Mouse (Mus musculus) C2C12 (cell line): Measurements from ENCODE around the gene Hoxa9. TPM values are rescaled to one million over a fixed set of nuclear protein-coding genes. Genes with fewer than 3 reads are reported as not detected.

Experiments
- H3K27me3 ChIP-seq: one replicate; pipeline ENCODE4 v1.6.1; 2011; ENCODE audit not compliant: control insufficient read depth, insufficient read depth, insufficient read length
- H3K36me3 ChIP-seq: one replicate; pipeline ENCODE4 v1.6.1; 2011; ENCODE audit not compliant: control insufficient read depth, insufficient read depth
- H3K4me3 ChIP-seq: one replicate; pipeline ENCODE4 v1.5.1; 2011; ENCODE audit warnings: mild to moderate bottlenecking, control low read depth; ENCODE audit not compliant: poor library complexity, insufficient read depth, severe bottlenecking
- H3K79me2 ChIP-seq: one replicate; pipeline ENCODE4 v1.6.1; 2011; ENCODE audit not compliant: control insufficient read depth, insufficient read depth
- H3K79me3 ChIP-seq: one replicate; pipeline ENCODE4 v1.6.1; 2011; ENCODE audit warnings: low read depth, control low read depth
- H3ac ChIP-seq: one replicate; pipeline ENCODE3; 2011; ENCODE audit warnings: low read depth; ENCODE audit not compliant: control insufficient read depth, insufficient read length
- CEBPB ChIP-seq: IDR thresholded peaks from one replicate; pipeline ENCODE4 v1.6.1; 2011; ENCODE audit warnings: low read depth, mild to moderate bottlenecking, control low read depth, moderate library complexity
- CTCF ChIP-seq: IDR thresholded peaks from one replicate; pipeline ENCODE4 v1.5.1; 2011; ENCODE audit not compliant: control insufficient read depth, insufficient read depth, insufficient read length
- FOSL1 ChIP-seq: IDR thresholded peaks from one replicate; pipeline ENCODE4 v1.8.0; 2011; ENCODE audit warnings: mild to moderate bottlenecking, low read length; ENCODE audit not compliant: poor library complexity, insufficient read depth, severe bottlenecking
- MAX ChIP-seq: IDR thresholded peaks from one replicate; pipeline ENCODE4 v1.6.1; 2011; ENCODE audit warnings: mild to moderate bottlenecking, control low read depth
- MYOD1 ChIP-seq: IDR thresholded peaks from one replicate; pipeline ENCODE4 v1.6.1; 2011; ENCODE audit warnings: low read depth; ENCODE audit not compliant: control insufficient read depth, insufficient read length
- MYOG ChIP-seq: IDR thresholded peaks from one replicate; pipeline ENCODE4 v1.6.1; 2011; ENCODE audit not compliant: control insufficient read depth, insufficient read length; ENCODE audit errors: extremely low read depth
- USF1 ChIP-seq: IDR thresholded peaks from one replicate; pipeline ENCODE4 v1.6.1; 2011; ENCODE audit warnings: low read depth, mild to moderate bottlenecking, control low read depth, moderate library complexity
- polyA plus RNA-seq: library from polyadenylated mRNA; unstranded; fragments of >200 nt; fragmentation: generic; extraction: Trizol; gene quantifications from one replicate; pipeline ENCODE4 v1.2.1, GENCODE M21; 2012; ENCODE audit warnings: missing spikeins

Gene Hoxa9
- polyA plus RNA-seq, 1 experiment, result 19.3 TPM

DNA sequence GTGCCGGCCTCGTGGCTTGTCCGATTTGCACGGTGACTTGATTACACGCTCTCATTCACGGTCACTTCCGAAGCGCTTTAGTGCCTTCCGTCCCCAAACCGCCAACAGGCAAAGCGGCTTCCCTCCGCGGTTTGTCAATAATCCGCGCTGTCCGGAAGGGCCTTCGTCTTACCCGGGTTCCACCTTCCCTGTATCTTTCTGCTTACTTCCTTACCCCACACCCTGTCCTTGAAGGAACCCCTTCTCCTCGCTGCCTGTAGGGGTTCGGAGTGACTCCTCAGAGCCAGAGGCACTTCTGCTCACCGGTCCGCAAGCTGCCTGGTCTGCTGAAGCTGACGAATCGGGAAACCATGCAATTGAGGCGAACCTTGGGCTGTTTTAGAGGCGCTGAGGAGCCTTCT lies 15.5 kb upstream of the Hoxa9 start:
- Histone ChIP-seq H3K79me2 (peaks cover 99% of the 10 kb centered on the region), H3ac (peak overlapping the region; percentile 37), H3K4me3 (peak overlapping the region; percentile 75), H3K27me3 (no peaks in the 10 kb centered on the region), H3K36me3 (peaks cover 17% of the 10 kb centered on the region), H3K79me3 (peaks cover 72% of the 10 kb centered on the region)
- peak; percentile 42 for TF ChIP-seq MAX
- no peak for TF ChIP-seq MYOG

DNA sequence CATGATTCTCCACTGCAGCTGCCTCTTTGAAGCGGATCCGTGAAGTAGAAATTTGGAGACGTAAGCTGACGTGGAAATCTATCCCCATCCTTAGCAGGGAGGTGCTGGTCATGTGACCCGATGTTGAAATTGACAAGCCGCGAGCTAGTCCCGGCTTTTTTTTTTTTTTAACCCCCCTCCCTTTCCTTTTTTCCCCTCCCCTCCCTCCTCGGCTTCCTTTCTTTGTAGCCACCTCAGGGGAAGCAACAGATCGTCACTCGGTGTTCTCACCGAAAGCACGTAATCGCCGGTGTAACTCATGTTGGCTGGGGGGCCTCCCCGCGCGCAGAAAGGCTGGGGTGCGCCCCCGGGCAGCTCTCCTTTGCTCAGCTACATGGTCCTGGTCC lies 14.9 kb upstream of the Hoxa9 start, which contains the start of gene Hoxa11:
Hoxa11 (minus strand) TSS at position 54 of the 386 bp plus-strand sequence.
- Histone ChIP-seq H3K79me2 (peaks cover 100% of the 10 kb centered on the region), H3K36me3 (peaks cover 17% of the 10 kb centered on the region), H3K27me3 (no peaks in the 10 kb centered on the region)

GRCm38 (mm10) chr6:52245040-52245756 lies 14.3 kb upstream of the Hoxa9 start:
- Histone ChIP-seq H3ac (peak overlapping the region; percentile 91), H3K36me3 (peaks cover 13% of the 10 kb centered on the region), H3K79me3 (peaks cover 68% of the 10 kb centered on the region), H3K4me3 (peak overlapping the region; percentile 75), H3K27me3 (no peaks in the 10 kb centered on the region), H3K79me2 (peaks cover 100% of the 10 kb centered on the region)
- TF ChIP-seq CTCF, result no peak
- TF ChIP-seq USF1, result no peak
- no peak for TF ChIP-seq MAX
- TF ChIP-seq MYOD1, result no peak
- no peak for TF ChIP-seq MYOG
- TF ChIP-seq FOSL1, result no peak
- no peak for TF ChIP-seq CEBPB

More for the DNA sequence above, 14.9 kb upstream of the Hoxa9 start, which contains the start of gene Hoxa11:
- no peak for TF ChIP-seq MAX
- no peak for TF ChIP-seq FOSL1
- TF ChIP-seq CEBPB, result peak; percentile 84
- no peak for TF ChIP-seq CTCF
- TF ChIP-seq USF1, result peak; percentile 97
- TF ChIP-seq MYOD1, result no peak
- Histone ChIP-seq H3K4me3 (peak within 1 kb of the TSS; percentile 75), H3ac (peak within 1 kb of the TSS; percentile 91), H3K79me3 (peaks cover 72% of the 10 kb centered on the region)

GRCm38 (mm10) chr6:52244471-52245039 lies 13.7 kb upstream of the Hoxa9 start:
- peak overlapping the region; percentile 75 for H3K4me3 ChIP-seq
- TF ChIP-seq USF1 (peak; percentile 50), MYOG (no peak)
- peaks cover 100% of the 10 kb centered on the region for H3K79me2 ChIP-seq
- H3K36me3 ChIP-seq, result peaks cover 8% of the 10 kb centered on the region
- no peaks in the 10 kb centered on the region for H3K27me3 ChIP-seq
- H3K79me3 ChIP-seq, result peaks cover 69% of the 10 kb centered on the region
- H3ac ChIP-seq, result peak overlapping the region; percentile 91

GRCm38 (mm10) chr6:52243681-52244121 lies 12.8 kb upstream of the Hoxa9 start:
- Histone ChIP-seq H3K79me2 (peaks cover 100% of the 10 kb centered on the region), H3K4me3 (peak overlapping the region; percentile 75), H3K27me3 (no peaks in the 10 kb centered on the region), H3K79me3 (peaks cover 70% of the 10 kb centered on the region), H3ac (peak overlapping the region; percentile 66), H3K36me3 (peaks cover 8% of the 10 kb centered on the region)
- no peak for TF ChIP-seq USF1
- TF ChIP-seq CTCF, result no peak
- TF ChIP-seq MAX, result no peak
- no peak for TF ChIP-seq FOSL1
- TF ChIP-seq MYOD1, result no peak
- TF ChIP-seq CEBPB, result no peak
- no peak for TF ChIP-seq MYOG
